Mouse (Mus musculus): ENCODE measurements around the gene Kcnn1. TPM values are rescaled to one million over a fixed set of nuclear protein-coding genes. Genes with fewer than 3 reads are reported as not detected.

Gene Kcnn1
- polyA plus RNA-seq, 1 experiment from 2014 or later: 4.2 TPM

DNA sequence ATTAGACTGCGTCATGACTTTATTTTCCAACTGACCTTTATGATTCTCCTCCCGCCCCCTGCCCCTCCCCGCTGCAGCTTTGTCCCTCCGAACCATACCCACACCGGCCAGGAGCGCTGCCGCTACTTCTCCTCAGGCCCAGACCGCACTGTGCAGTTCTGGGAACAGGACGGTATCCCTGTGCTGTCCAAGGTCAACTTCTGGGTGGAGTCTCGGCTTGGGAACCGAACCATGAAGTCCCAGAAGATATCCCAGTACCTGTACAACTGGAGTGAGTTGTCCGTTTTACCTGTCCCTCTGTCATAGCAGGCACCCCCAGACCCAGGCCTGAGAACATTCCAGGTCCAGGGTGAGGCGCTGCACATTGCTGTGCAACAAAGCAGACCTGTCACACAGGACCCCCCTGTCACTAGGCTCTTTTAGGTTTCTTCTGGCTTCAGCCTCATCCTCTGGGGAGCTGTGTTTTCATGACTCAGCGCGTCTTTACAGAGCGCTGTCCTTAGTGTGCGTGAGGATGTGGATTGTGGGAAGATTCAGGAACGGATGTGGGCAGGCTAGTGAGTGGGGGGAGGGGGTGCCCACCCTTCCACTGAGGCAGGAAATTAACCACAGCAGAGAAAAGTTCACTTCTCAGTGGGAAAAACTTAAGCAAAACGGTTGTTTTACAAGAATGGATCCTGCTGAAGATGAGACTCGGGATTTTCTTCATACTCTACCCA, 51.9 kb downstream of the Kcnn1 start:
- H3K9me3 ChIP-seq (replicated peaks; ENCODE audit: low read length): no peaks in the 10 kb centered on the region
- no peak for TF ChIP-seq CTCF (IDR thresholded peaks at IDR 0.05; ENCODE audit: low read depth)
- no peaks in the 10 kb centered on the region for H3K36me3 ChIP-seq (ENCODE audit: insufficient read depth, low read length)
- H3K4me1 ChIP-seq (replicated peaks; ENCODE audit: insufficient read depth, low read length): no peaks in the 10 kb centered on the region; the same call in 1 of the 2 replicates
- no peak overlapping the region for H3K9ac ChIP-seq (ENCODE audit: low read depth, low read length)
- H3K4me3 ChIP-seq (replicated peaks; ENCODE audit: low read depth, low read length): no peak overlapping the region
- no peaks in the 10 kb centered on the region for H3K27me3 ChIP-seq (ENCODE audit: insufficient read depth, low read length)
- WGBS: 67% methylated on average over 20 of the region's 20 CpGs
- H3K27ac ChIP-seq: no peak overlapping the region
- no peak for DNase-seq (ENCODE audit: low spot score)
- H3K4me2 ChIP-seq (ENCODE audit: low read length): no peak overlapping the region
- ATAC-seq (replicated peaks; ENCODE audit: low FRiP score, low read depth): no peak

DNA sequence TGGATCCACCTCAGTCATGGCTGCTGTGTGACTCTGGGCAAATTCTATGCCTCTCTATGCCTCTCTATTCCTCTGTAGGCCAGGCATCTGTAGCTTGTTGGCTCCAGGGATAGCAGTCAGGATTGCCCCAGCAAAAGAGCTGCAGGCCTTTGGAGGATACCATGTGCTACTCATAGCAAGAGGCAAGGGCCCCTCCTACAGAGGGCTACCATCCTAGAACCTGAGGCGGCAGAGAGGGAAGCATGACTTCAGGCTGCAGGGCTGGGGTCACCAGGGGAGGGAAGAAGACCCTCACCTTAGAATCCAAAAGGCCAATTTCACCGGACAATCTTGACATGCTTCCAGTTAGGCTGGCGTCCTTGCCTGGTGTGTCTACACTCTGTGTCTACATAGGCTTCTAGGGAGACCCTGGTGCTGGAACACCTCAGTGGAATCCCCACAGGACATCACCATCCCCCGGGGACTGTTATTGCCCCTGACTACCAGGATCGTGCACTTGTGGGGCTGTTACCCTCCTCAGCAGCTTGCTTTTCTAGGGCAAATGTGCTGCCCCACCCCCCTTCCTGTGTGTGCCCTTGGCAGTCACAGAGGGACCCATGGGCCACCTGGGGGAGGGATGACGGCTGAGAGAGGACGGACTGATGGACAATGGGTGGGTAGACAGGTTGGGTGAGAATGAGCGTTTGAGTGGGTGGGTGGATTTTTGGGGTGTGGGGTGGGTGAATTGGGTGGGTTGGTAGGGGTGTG, 53.9 kb downstream of the Kcnn1 start:
- 74% methylated on average over 8 of the region's 8 CpGs for WGBS
- no peaks in the 10 kb centered on the region for H3K27me3 ChIP-seq (ENCODE audit: insufficient read depth, low read length)
- peaks cover 5% of the 10 kb centered on the region for H3K4me1 ChIP-seq (replicated peaks; ENCODE audit: insufficient read depth, low read length)
- no peak overlapping the region for H3K4me2 ChIP-seq (ENCODE audit: low read length)
- ATAC-seq (replicated peaks; ENCODE audit: low FRiP score, low read depth) (no peak), DNase-seq (ENCODE audit: low spot score) (no peak)
- no peak overlapping the region for H3K9ac ChIP-seq (ENCODE audit: low read depth, low read length)
- no peak overlapping the region for H3K27ac ChIP-seq
- TF ChIP-seq CTCF (IDR thresholded peaks at IDR 0.05; ENCODE audit: low read depth): no peak
- no peaks in the 10 kb centered on the region for H3K9me3 ChIP-seq (replicated peaks; ENCODE audit: low read length)
- H3K36me3 ChIP-seq (ENCODE audit: insufficient read depth, low read length): no peaks in the 10 kb centered on the region
- no peak overlapping the region for H3K4me3 ChIP-seq (replicated peaks; ENCODE audit: low read depth, low read length)

GRCm38 (mm10) chr8:70808239-70808638, 54.8 kb downstream of the Kcnn1 start, which contains the start of gene Il12rb1:
Il12rb1 (plus strand) TSS chr8:70808449.
- DNase-seq (ENCODE audit: low spot score) (no peak), ATAC-seq (replicated peaks; ENCODE audit: low FRiP score, low read depth) (no peak)
- no peak for TF ChIP-seq CTCF (IDR thresholded peaks at IDR 0.05; ENCODE audit: low read depth)
- Histone ChIP-seq H3K9ac (ENCODE audit: low read depth, low read length) (no peak within 1 kb of the TSS), H3K36me3 (ENCODE audit: insufficient read depth, low read length) (no peaks in the 10 kb centered on the region), H3K9me3 (replicated peaks; ENCODE audit: low read length) (no peaks in the 10 kb centered on the region), H3K27me3 (ENCODE audit: insufficient read depth, low read length) (peaks cover 6% of the 10 kb centered on the region; the same call in 1 of the 2 replicates), H3K4me2 (ENCODE audit: low read length) (no peak within 1 kb of the TSS), H3K4me3 (replicated peaks; ENCODE audit: low read depth, low read length) (no peak within 1 kb of the TSS), H3K27ac (no peak within 1 kb of the TSS), H3K4me1 (replicated peaks; ENCODE audit: insufficient read depth, low read length) (peaks cover 9% of the 10 kb centered on the region)
- 80% methylated on average over 5 of the region's 5 CpGs for WGBS

DNA sequence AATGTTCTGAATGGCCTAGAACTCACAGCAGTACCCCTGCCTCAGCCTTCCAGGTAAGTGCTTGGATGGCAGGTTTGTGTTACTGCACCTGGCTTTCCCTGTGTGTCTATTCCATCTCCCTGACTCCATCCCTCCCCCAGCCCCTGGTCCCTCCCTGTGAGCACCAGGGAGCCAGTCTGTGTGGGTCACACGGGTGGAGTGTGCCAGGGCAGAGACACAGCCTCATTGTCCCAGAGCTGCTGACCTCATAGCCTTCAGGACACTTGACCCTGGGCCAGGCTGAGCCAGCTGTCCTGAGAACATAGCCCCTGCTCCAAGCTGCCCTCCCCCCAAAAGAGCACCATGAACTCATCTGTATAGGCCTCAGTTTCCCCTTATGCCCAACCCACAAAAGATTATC, 55.8 kb downstream of the Kcnn1 start:
- H3K36me3 ChIP-seq (ENCODE audit: insufficient read depth, low read length): no peaks in the 10 kb centered on the region
- ATAC-seq (replicated peaks; ENCODE audit: low FRiP score, low read depth) (no peak), DNase-seq (ENCODE audit: low spot score) (no peak)
- no peak overlapping the region for H3K9ac ChIP-seq (ENCODE audit: low read depth, low read length)
- WGBS: 64% methylated on average over 1 of the region's 1 CpGs
- peaks cover 9% of the 10 kb centered on the region for H3K4me1 ChIP-seq (replicated peaks; ENCODE audit: insufficient read depth, low read length)
- H3K27me3 ChIP-seq (ENCODE audit: insufficient read depth, low read length): peaks cover 6% of the 10 kb centered on the region; the same call in 1 of the 2 replicates
- H3K4me2 ChIP-seq (ENCODE audit: low read length): no peak overlapping the region
- no peak overlapping the region for H3K4me3 ChIP-seq (replicated peaks; ENCODE audit: low read depth, low read length)
- no peak overlapping the region for H3K27ac ChIP-seq
- TF ChIP-seq CTCF (IDR thresholded peaks at IDR 0.05; ENCODE audit: low read depth): no peak
- H3K9me3 ChIP-seq (replicated peaks; ENCODE audit: low read length): no peaks in the 10 kb centered on the region

GRCm38 (mm10) chr8:70806541-70806940, 56.5 kb downstream of the Kcnn1 start:
- Histone ChIP-seq H3K36me3 (ENCODE audit: insufficient read depth, low read length) (no peaks in the 10 kb centered on the region), H3K4me3 (replicated peaks; ENCODE audit: low read depth, low read length) (no peak overlapping the region), H3K27ac (no peak overlapping the region), H3K27me3 (ENCODE audit: insufficient read depth, low read length) (peaks cover 6% of the 10 kb centered on the region; the same call in 1 of the 2 replicates), H3K4me1 (replicated peaks; ENCODE audit: insufficient read depth, low read length) (peaks cover 9% of the 10 kb centered on the region), H3K4me2 (ENCODE audit: low read length) (no peak overlapping the region), H3K9ac (ENCODE audit: low read depth, low read length) (no peak overlapping the region), H3K9me3 (replicated peaks; ENCODE audit: low read length) (no peaks in the 10 kb centered on the region)
- 50% methylated on average over 4 of the region's 4 CpGs for WGBS
- ATAC-seq (replicated peaks; ENCODE audit: low FRiP score, low read depth) (no peak), DNase-seq (ENCODE audit: low spot score) (no peak)
- no peak for TF ChIP-seq CTCF (IDR thresholded peaks at IDR 0.05; ENCODE audit: low read depth)

- Histone ChIP-seq H3K9ac (ENCODE audit: low read depth, low read length) (peak within 1 kb of the TSS; percentile 35; the same call in 1 of the 2 replicates), H3K27me3 (ENCODE audit: insufficient read depth, low read length) (peaks cover 6% of the 10 kb centered on the region; the same call in 1 of the 2 replicates), H3K4me1 (replicated peaks; ENCODE audit: insufficient read depth, low read length) (peaks cover 9% of the 10 kb centered on the region), H3K27ac (no peak within 1 kb of the TSS), H3K4me3 (replicated peaks; ENCODE audit: low read depth, low read length) (peak within 1 kb of the TSS; percentile 43), H3K4me2 (ENCODE audit: low read length) (peak within 1 kb of the TSS; percentile 88), H3K9me3 (replicated peaks; ENCODE audit: low read length) (no peaks in the 10 kb centered on the region), H3K36me3 (ENCODE audit: insufficient read depth, low read length) (no peaks in the 10 kb centered on the region)
- no peak for TF ChIP-seq CTCF (IDR thresholded peaks at IDR 0.05; ENCODE audit: low read depth)
- DNase-seq (ENCODE audit: low spot score) (peak; percentile 90), ATAC-seq (replicated peaks; ENCODE audit: low FRiP score, low read depth) (peak; percentile 91)
- whole genome bisulfite sequencing: under 1% methylated on average over 45 of the region's 45 CpGs
These were observed 58.4 kb downstream of the Kcnn1 start, which contains the start of gene Mast3 for GRCm38 (mm10) chr8:70804481-70805206. Mast3 (minus strand) TSS chr8:70805054.
